Mouse (Mus musculus): Measurements from ENCODE around the gene Anks1b.
A peak's percentile ranks its signal among the peaks of the same experiment; 100 is the strongest.

Gene Anks1b

GRCm38 (mm10) chr10:90829394-90830267 lies 956.3 kb downstream of the Anks1b start:
- peak; percentile 80 for DNase-seq

GRCm38 (mm10) chr10:90830268-90830585 lies 956.9 kb downstream of the Anks1b start:
- peak; percentile 17 for DNase-seq

GRCm38 (mm10) chr10:90830591-90831287 lies 957.4 kb downstream of the Anks1b start:
- peak; percentile 22 for DNase-seq

- no peak for DNase-seq
Observed at GRCm38 (mm10) chr10:90831288-90831626, 957.9 kb downstream of the Anks1b start.

GRCm38 (mm10) chr10:90834306-90834705 lies 961.0 kb downstream of the Anks1b start:
- DNase-seq = no peak

GRCm38 (mm10) chr10:90835195-90835594 lies 961.9 kb downstream of the Anks1b start:
- DNase-seq = no peak

GRCm38 (mm10) chr10:90839611-90840335 lies 966.5 kb downstream of the Anks1b start:
- DNase-seq = no peak

GRCm38 (mm10) chr10:90842398-90842797 lies 969.1 kb downstream of the Anks1b start:
- no peak for DNase-seq

GRCm38 (mm10) chr10:90851077-90851476 lies 977.8 kb downstream of the Anks1b start:
- DNase-seq = no peak

- DNase-seq = peak; percentile 36
Observed at GRCm38 (mm10) chr10:90851999-90852398, 978.7 kb downstream of the Anks1b start.

GRCm38 (mm10) chr10:90852432-90852831 lies 979.1 kb downstream of the Anks1b start:
- DNase-seq = no peak

- DNase-seq = no peak
Observed at GRCm38 (mm10) chr10:90856668-90857067, 983.4 kb downstream of the Anks1b start.

- DNase-seq = no peak
Observed at GRCm38 (mm10) chr10:90859665-90860523, 986.6 kb downstream of the Anks1b start.

GRCm38 (mm10) chr10:90863881-90864598 lies 990.7 kb downstream of the Anks1b start:
- DNase-seq = peak; percentile 39

- no peak for DNase-seq
Observed at GRCm38 (mm10) chr10:90864599-90864889, 991.2 kb downstream of the Anks1b start.

GRCm38 (mm10) chr10:90873204-90873603 lies 999.9 kb downstream of the Anks1b start:
- DNase-seq = no peak

- DNase-seq = no peak
Observed at GRCm38 (mm10) chr10:90874166-90874565, 1000.9 kb downstream of the Anks1b start.

- DNase-seq = peak; percentile 69
Observed at GRCm38 (mm10) chr10:90880854-90881560, 1007.7 kb downstream of the Anks1b start.

GRCm38 (mm10) chr10:90889566-90889965 lies 1016.3 kb downstream of the Anks1b start:
- DNase-seq = no peak

- DNase-seq = no peak
Observed at GRCm38 (mm10) chr10:90892728-90893127, 1019.4 kb downstream of the Anks1b start.

GRCm38 (mm10) chr10:90897894-90898293 lies 1024.6 kb downstream of the Anks1b start:
- no peak for DNase-seq

GRCm38 (mm10) chr10:90904185-90904584 lies 1030.9 kb downstream of the Anks1b start:
- no peak for DNase-seq

Measured in embryo, embryonic 11 days (tissue).